Mouse (Mus musculus) forebrain, postnatal 0 days (tissue): ENCODE data around the gene Erich4. TPM values are rescaled to one million over a fixed set of nuclear protein-coding genes. Genes with fewer than 3 reads are reported as not detected.

Experiments used
- ATAC-seq: fragments of 200-750 bp; cut with Nextera tagmentation; 2 replicates; pipeline ENCODE4 v1.8.0; 2017; ENCODE audit warnings: mild to moderate bottlenecking, moderate library complexity
- DNase-seq: peaks from one replicate; pipeline ENCODE4 v3.0.0-alpha.2; 2015
- H3K27ac ChIP-seq: fragments of 300-500 bp; sonication (generic); 2 replicates; pipeline ENCODE4 v1.5.1; 2014; ENCODE audit warnings: low read depth, mild to moderate bottlenecking, antibody characterized with exemption, low read length, moderate library complexity, mixed read lengths
- H3K27me3 ChIP-seq: fragments of 300-500 bp; sonication (generic); 2 replicates; pipeline ENCODE4 v1.6.1; 2014; ENCODE audit warnings: mild to moderate bottlenecking, low read length, mixed read lengths; ENCODE audit not compliant: insufficient read depth
- H3K36me3 ChIP-seq: fragments of 300-500 bp; sonication (generic); 2 replicates; pipeline ENCODE4 v1.6.1; 2014; ENCODE audit warnings: mild to moderate bottlenecking, moderate library complexity; ENCODE audit not compliant: insufficient read depth
- H3K4me1 ChIP-seq: fragments of 300-500 bp; sonication (generic); 2 replicates; pipeline ENCODE4 v1.6.1; 2014; ENCODE audit warnings: antibody characterized with exemption; ENCODE audit not compliant: insufficient read depth
- H3K4me2 ChIP-seq: fragments of 300-500 bp; sonication (generic); 2 replicates; pipeline ENCODE4 v1.6.1; 2014; ENCODE audit warnings: low read depth, mild to moderate bottlenecking, moderate library complexity
- H3K4me3 ChIP-seq: fragments of 300-500 bp; sonication (generic); 2 replicates; pipeline ENCODE4 v1.5.1; 2014; ENCODE audit warnings: low read depth, low read length, mixed read lengths
- H3K9ac ChIP-seq: fragments of 300-500 bp; sonication (generic); 2 replicates; pipeline ENCODE4 v1.6.1; 2014; ENCODE audit warnings: mild to moderate bottlenecking
- H3K9me3 ChIP-seq: fragments of 300-500 bp; sonication (generic); 2 replicates; pipeline ENCODE4 v1.6.1; 2016; ENCODE audit warnings: low read length
- CTCF ChIP-seq: sonication (generic); IDR thresholded peaks from 2 replicates; pipeline ENCODE4 v1.5.1; 2016; ENCODE audit warnings: antibody characterized with exemption, control low read depth, low read depth
- WGBS: fragments of 180-500 bp; shearing (Covaris S2); extraction: QIAGEN DNeasy Blood & Tissue Kit; methylation state at CpG from one replicate; pipeline ENCODE4 v1.1.7; 2014; 5-methylcytosine and 5-hydroxymethylcytosine counted together
- polyA plus RNA-seq: library from polyadenylated mRNA; unstranded; fragments of >200 nt; fragmentation: Nextera tagmentation; extraction: Ambion mirVana; gene quantifications from 2 replicates; pipeline ENCODE4 v1.2.1, GENCODE M21; 2015
- total RNA-seq: library from RNA; depleted of rRNA; stranded (reverse); fragments of >200 nt; gene quantifications from 2 replicates; pipeline ENCODE4 v1.2.3, GENCODE M21; 2014

The Erich4 gene
- total and polyA plus RNA-seq, 2 experiments from 2014 or later: not detected

DNA sequence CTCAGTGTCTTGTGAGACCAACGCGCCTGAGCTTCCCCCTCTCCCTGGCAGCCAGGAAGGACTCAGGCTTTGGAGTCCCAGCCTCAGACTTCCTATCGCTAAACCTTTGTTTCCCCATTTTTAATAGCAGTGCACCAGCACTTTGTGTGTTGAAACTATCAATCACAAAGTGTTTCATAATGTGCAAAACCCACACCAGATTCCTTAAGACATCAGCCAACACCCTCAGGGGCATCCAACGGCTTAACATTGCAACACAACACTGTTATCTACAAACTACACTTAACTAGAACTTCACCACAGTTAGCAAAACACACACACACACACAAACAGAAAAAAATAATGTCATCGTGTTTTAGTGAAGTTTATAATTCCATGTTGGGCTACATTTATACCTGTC, 34.1 kb upstream of the Erich4 start:
- peaks cover 3% of the 10 kb centered on the region; the same call in 1 of the 2 replicates for H3K36me3 ChIP-seq
- no peak for TF ChIP-seq CTCF
- WGBS: 88% methylated on average over 5 of the region's 5 CpGs
- DNase-seq (no peak), ATAC-seq (no peak)
- H3K9ac ChIP-seq: no peak overlapping the region
- H3K4me1 ChIP-seq: no peaks in the 10 kb centered on the region
- no peaks in the 10 kb centered on the region for H3K9me3 ChIP-seq
- no peak overlapping the region for H3K4me2 ChIP-seq
- H3K27me3 ChIP-seq: no peaks in the 10 kb centered on the region
- H3K4me3 ChIP-seq: no peak overlapping the region
- no peak overlapping the region for H3K27ac ChIP-seq

- DNase-seq (no peak), ATAC-seq (no peak)
- Histone ChIP-seq H3K27me3 (no peaks in the 10 kb centered on the region), H3K9ac (no peak overlapping the region), H3K4me1 (no peaks in the 10 kb centered on the region), H3K9me3 (no peaks in the 10 kb centered on the region), H3K4me2 (no peak overlapping the region), H3K4me3 (no peak overlapping the region), H3K36me3 (no peaks in the 10 kb centered on the region), H3K27ac (no peak overlapping the region)
- no peak; the same call in 1 of the 2 replicates for TF ChIP-seq CTCF
- 60% methylated on average over 5 of the region's 5 CpGs for WGBS
Observed at GRCm38 (mm10) chr7:25647574-25648123, 32.0 kb upstream of the Erich4 start.

- peaks cover 9% of the 10 kb centered on the region for H3K36me3 ChIP-seq
- H3K27ac ChIP-seq: no peak overlapping the region
- no peak overlapping the region for H3K4me2 ChIP-seq
- ATAC-seq (no peak), DNase-seq (no peak)
- no peaks in the 10 kb centered on the region for H3K27me3 ChIP-seq
- WGBS: 34% methylated on average over 14 of the region's 14 CpGs
- H3K4me3 ChIP-seq: no peak overlapping the region
- TF ChIP-seq CTCF: no peak
- no peak overlapping the region for H3K9ac ChIP-seq
- H3K9me3 ChIP-seq: no peaks in the 10 kb centered on the region
- no peaks in the 10 kb centered on the region for H3K4me1 ChIP-seq
Observed at GRCm38 (mm10) chr7:25645074-25645473, 29.4 kb upstream of the Erich4 start.

GRCm38 (mm10) chr7:25644631-25645030, 28.9 kb upstream of the Erich4 start:
- TF ChIP-seq CTCF: no peak
- ATAC-seq (no peak), DNase-seq (no peak)
- H3K27ac ChIP-seq: no peak overlapping the region
- no peak overlapping the region for H3K9ac ChIP-seq
- H3K4me2 ChIP-seq: no peak overlapping the region
- no peaks in the 10 kb centered on the region for H3K9me3 ChIP-seq
- 67% methylated on average over 4 of the region's 4 CpGs for WGBS
- peaks cover 9% of the 10 kb centered on the region for H3K36me3 ChIP-seq
- no peak overlapping the region for H3K4me3 ChIP-seq
- H3K27me3 ChIP-seq: no peaks in the 10 kb centered on the region
- H3K4me1 ChIP-seq: no peaks in the 10 kb centered on the region

DNA sequence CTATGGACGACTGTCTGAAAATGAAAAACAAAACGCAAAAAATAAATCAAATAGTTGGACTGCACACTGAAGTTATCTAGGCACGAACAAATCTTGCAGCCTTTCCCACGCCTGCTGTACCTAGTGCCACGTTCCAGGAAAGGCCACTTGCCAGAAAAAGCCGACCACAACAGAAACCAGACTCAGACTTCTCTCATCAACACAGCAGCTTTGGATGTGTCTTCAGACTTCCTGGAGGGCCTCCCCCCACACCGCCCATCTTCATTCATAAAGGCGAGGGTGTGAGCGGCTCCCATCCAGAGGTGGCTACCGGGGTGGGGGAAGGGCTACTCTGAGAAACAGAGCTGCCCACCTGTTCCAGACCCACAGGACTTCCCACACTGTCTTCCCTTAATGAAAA, 28.4 kb upstream of the Erich4 start:
- Histone ChIP-seq H3K27me3 (no peaks in the 10 kb centered on the region), H3K4me3 (no peak overlapping the region), H3K27ac (no peak overlapping the region), H3K9me3 (no peaks in the 10 kb centered on the region), H3K4me2 (no peak overlapping the region), H3K36me3 (peaks cover 11% of the 10 kb centered on the region), H3K9ac (no peak overlapping the region), H3K4me1 (no peaks in the 10 kb centered on the region)
- DNase-seq (no peak), ATAC-seq (no peak)
- no peak for TF ChIP-seq CTCF
- 76% methylated on average over 10 of the region's 10 CpGs for WGBS

GRCm38 (mm10) chr7:25639754-25640153, 24.1 kb upstream of the Erich4 start:
- no peak for ATAC-seq
- Histone ChIP-seq H3K27ac (no peak overlapping the region), H3K4me3 (no peak overlapping the region), H3K27me3 (no peaks in the 10 kb centered on the region), H3K36me3 (peaks cover 39% of the 10 kb centered on the region), H3K4me2 (no peak overlapping the region), H3K9ac (no peak overlapping the region), H3K9me3 (no peaks in the 10 kb centered on the region), H3K4me1 (no peaks in the 10 kb centered on the region)
- DNase-seq: no peak
- 73% methylated on average over 4 of the region's 4 CpGs for whole genome bisulfite sequencing
- no peak for TF ChIP-seq CTCF

GRCm38 (mm10) chr7:25637099-25637498, 21.4 kb upstream of the Erich4 start:
- no peak overlapping the region for H3K27ac ChIP-seq
- H3K9ac ChIP-seq: no peak overlapping the region
- H3K4me2 ChIP-seq: no peak overlapping the region
- ATAC-seq (no peak), DNase-seq (no peak)
- no peaks in the 10 kb centered on the region for H3K4me1 ChIP-seq
- H3K27me3 ChIP-seq: no peaks in the 10 kb centered on the region
- 84% methylated on average over 5 of the region's 5 CpGs for WGBS
- H3K4me3 ChIP-seq: no peak overlapping the region
- no peak for TF ChIP-seq CTCF
- H3K9me3 ChIP-seq: no peaks in the 10 kb centered on the region
- H3K36me3 ChIP-seq: peaks cover 65% of the 10 kb centered on the region
